Mouse (Mus musculus) heart, embryonic 15.5 days (tissue): Measurements from ENCODE around the gene Smim1. TPM values are rescaled to one million over a fixed set of nuclear protein-coding genes. Genes with fewer than 3 reads are reported as not detected.

Experiments
- ATAC-seq: fragments of 200-750 bp; cut with Nextera tagmentation; replicated peaks from 2 replicates; pipeline ENCODE4 v1.8.0; 2017; ENCODE audit warnings: low read depth, moderate TSS enrichment; ENCODE audit not compliant: insufficient number of reproducible peaks, insufficient read depth, low FRiP score
- H3K27ac ChIP-seq: fragments of 300-500 bp; sonication (generic); 2 replicates; pipeline ENCODE4 v1.5.1; 2015; ENCODE audit warnings: mild to moderate bottlenecking, inconsistent platforms
- H3K27me3 ChIP-seq: fragments of 300-500 bp; sonication (generic); 2 replicates; pipeline ENCODE4 v1.6.1; 2015; ENCODE audit warnings: inconsistent platforms
- H3K36me3 ChIP-seq: fragments of 300-500 bp; sonication (generic); 2 replicates; pipeline ENCODE4 v1.6.1; 2015; ENCODE audit warnings: mild to moderate bottlenecking, inconsistent platforms
- H3K4me1 ChIP-seq: fragments of 300-500 bp; sonication (generic); replicated peaks from 2 replicates; pipeline ENCODE4 v1.6.1; 2015; ENCODE audit warnings: inconsistent platforms
- H3K4me2 ChIP-seq: fragments of 300-500 bp; sonication (generic); 2 replicates; pipeline ENCODE4 v1.6.1; 2015; ENCODE audit warnings: inconsistent platforms, mild to moderate bottlenecking, moderate library complexity
- H3K4me3 ChIP-seq: fragments of 300-500 bp; sonication (generic); 2 replicates; pipeline ENCODE4 v1.5.1; 2015; ENCODE audit warnings: mild to moderate bottlenecking, inconsistent platforms
- H3K9ac ChIP-seq: fragments of 300-500 bp; sonication (generic); 2 replicates; pipeline ENCODE4 v1.6.1; 2015; ENCODE audit warnings: mild to moderate bottlenecking, inconsistent platforms
- H3K9me3 ChIP-seq: fragments of 300-500 bp; sonication (generic); replicated peaks from 2 replicates; pipeline ENCODE4 v1.6.1; 2016; ENCODE audit warnings: inconsistent platforms
- WGBS: fragments of 180-500 bp; shearing (Covaris S2); methylation state at CpG from one replicate; pipeline ENCODE4 v1.1.7; 2015; ENCODE audit warnings: mixed read lengths; 5-methylcytosine and 5-hydroxymethylcytosine counted together
- polyA plus RNA-seq: library from polyadenylated mRNA; unstranded; fragments of >200 nt; fragmentation: Nextera tagmentation; extraction: Ambion mirVana; gene quantifications from 2 replicates; pipeline ENCODE4 v1.2.1, GENCODE M21; 2015

Gene Smim1
- polyA plus RNA-seq = 41.4 and 52.6 TPM in 2 replicates

DNA sequence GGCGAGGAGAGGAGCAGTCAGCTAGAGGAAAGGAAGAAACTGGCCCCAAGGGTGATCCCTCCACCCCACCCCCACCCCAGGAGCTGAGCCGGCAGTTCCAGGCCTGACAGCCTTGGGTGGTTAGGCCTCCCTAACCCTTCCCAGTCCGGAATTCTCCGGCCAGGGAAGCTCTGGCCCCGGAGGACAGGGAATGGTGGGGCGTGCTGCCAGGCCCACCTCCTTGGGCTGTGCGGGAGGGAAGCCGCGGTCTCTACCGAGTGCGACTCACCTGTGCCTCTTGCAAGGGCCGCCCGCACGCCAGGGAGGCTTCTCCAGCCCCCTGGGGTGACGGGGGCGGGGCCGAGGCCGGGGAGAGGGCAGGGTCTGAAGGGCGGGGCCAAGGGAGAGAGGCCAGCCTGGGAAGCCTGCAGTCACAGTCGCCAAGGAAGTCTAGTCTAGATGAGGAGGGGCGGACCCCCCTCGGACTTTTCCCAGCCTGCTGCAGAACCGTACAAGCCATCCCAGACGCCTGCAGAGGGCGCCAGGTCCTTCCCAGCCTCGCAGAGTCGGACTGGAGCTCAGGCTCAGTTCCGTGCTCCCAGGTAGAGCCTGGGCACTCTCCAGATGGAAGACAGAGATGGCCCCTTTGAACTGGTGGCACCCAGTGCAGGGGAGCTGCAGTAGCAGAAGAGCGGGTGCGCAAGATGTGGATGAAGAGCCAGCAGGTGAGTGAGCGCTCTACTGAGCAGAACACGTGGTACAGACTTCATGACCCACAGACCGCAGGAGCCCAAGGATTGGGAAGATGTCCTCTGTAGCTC lies at the start of gene Smim1:
Gene Smim1, minus strand, starts transcription at position 590 of the 800 bp plus-strand sequence.
- no peaks in the 10 kb centered on the region for H3K9me3 ChIP-seq
- WGBS = 1% methylated on average over 33 of the region's 33 CpGs
- peaks cover 8% of the 10 kb centered on the region for H3K36me3 ChIP-seq
- peaks cover 49% of the 10 kb centered on the region for H3K4me1 ChIP-seq
- peak within 1 kb of the TSS; percentile 60 for H3K9ac ChIP-seq
- peak within 1 kb of the TSS; percentile 92 for H3K4me2 ChIP-seq
- peaks cover 14% of the 10 kb centered on the region; the same call in 1 of the 2 replicates for H3K27me3 ChIP-seq
- peak within 1 kb of the TSS; percentile 75 for H3K27ac ChIP-seq
- H3K4me3 ChIP-seq = peak within 1 kb of the TSS; percentile 61
- ATAC-seq = peak; percentile 73

DNA sequence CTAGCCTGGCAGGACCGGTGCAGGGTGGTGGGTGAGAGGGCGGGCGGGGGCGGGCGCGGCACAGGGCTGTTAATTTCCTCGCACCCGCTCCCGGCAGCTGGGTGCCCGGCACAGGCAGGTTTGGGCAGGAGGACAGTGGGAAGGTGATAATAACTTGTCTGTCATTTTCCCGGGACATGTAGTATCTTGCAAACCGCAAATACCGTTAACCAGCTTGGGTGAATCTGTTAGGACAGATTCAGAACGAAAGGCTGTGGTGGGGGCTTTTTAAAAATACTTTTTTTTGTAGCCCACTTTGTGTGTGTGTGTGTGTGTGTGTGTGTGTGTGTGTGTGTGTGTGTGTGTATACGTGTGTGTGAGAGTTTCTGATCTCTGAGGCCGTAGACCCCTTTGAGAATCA lies 45.9 kb upstream of the Smim1 start:
- WGBS = 16% methylated on average over 11 of the region's 16 CpGs
- H3K36me3 ChIP-seq = no peaks in the 10 kb centered on the region
- H3K9me3 ChIP-seq = no peaks in the 10 kb centered on the region
- ATAC-seq = no peak
- H3K27ac ChIP-seq = no peak overlapping the region
- H3K4me2 ChIP-seq = no peak overlapping the region
- peaks cover 52% of the 10 kb centered on the region for H3K27me3 ChIP-seq
- H3K4me3 ChIP-seq = no peak overlapping the region
- no peak overlapping the region for H3K9ac ChIP-seq
- H3K4me1 ChIP-seq = no peaks in the 10 kb centered on the region

- no peaks in the 10 kb centered on the region for H3K4me1 ChIP-seq
- no peak overlapping the region for H3K4me2 ChIP-seq
- H3K27ac ChIP-seq = no peak overlapping the region
- H3K4me3 ChIP-seq = no peak overlapping the region
- H3K9ac ChIP-seq = no peak overlapping the region
- WGBS = 2% methylated on average over 16 of the region's 20 CpGs
- H3K9me3 ChIP-seq = no peaks in the 10 kb centered on the region
- peaks cover 50% of the 10 kb centered on the region for H3K27me3 ChIP-seq
- no peaks in the 10 kb centered on the region for H3K36me3 ChIP-seq
- no peak for ATAC-seq
Measured at GRCm38 (mm10) chr4:154071521-154071920, 45.5 kb upstream of the Smim1 start.

GRCm38 (mm10) chr4:154070896-154071295 lies 44.9 kb upstream of the Smim1 start:
- Histone ChIP-seq H3K27ac (no peak overlapping the region), H3K36me3 (no peaks in the 10 kb centered on the region), H3K9me3 (no peaks in the 10 kb centered on the region), H3K4me3 (no peak overlapping the region), H3K4me1 (no peaks in the 10 kb centered on the region), H3K4me2 (no peak overlapping the region), H3K27me3 (peaks cover 50% of the 10 kb centered on the region), H3K9ac (no peak overlapping the region)
- WGBS = 2% methylated on average over 5 of the region's 5 CpGs
- no peak; the same call in 1 of the 2 replicates for ATAC-seq

GRCm38 (mm10) chr4:154064827-154065773 lies 39.1 kb upstream of the Smim1 start:
- H3K4me3 ChIP-seq = no peak overlapping the region
- no peak overlapping the region for H3K27ac ChIP-seq
- no peak overlapping the region for H3K9ac ChIP-seq
- no peaks in the 10 kb centered on the region for H3K9me3 ChIP-seq
- H3K4me1 ChIP-seq = no peaks in the 10 kb centered on the region
- no peaks in the 10 kb centered on the region for H3K36me3 ChIP-seq
- no peak overlapping the region for H3K4me2 ChIP-seq
- ATAC-seq = no peak
- peaks cover 27% of the 10 kb centered on the region for H3K27me3 ChIP-seq
- 56% methylated on average over 14 of the region's 14 CpGs for WGBS

GRCm38 (mm10) chr4:154057696-154058095 lies 31.7 kb upstream of the Smim1 start:
- 55% methylated on average over 4 of the region's 4 CpGs for WGBS
- H3K9me3 ChIP-seq = no peaks in the 10 kb centered on the region
- no peak overlapping the region for H3K4me3 ChIP-seq
- no peaks in the 10 kb centered on the region for H3K36me3 ChIP-seq
- 0 out of 2 replicates have a peak, but pooled peaks cover 4% of the 10 kb centered on the region for H3K4me1 ChIP-seq
- no peak overlapping the region for H3K9ac ChIP-seq
- no peak overlapping the region for H3K27ac ChIP-seq
- no peak overlapping the region for H3K4me2 ChIP-seq
- no peak for ATAC-seq
- H3K27me3 ChIP-seq = peaks cover 11% of the 10 kb centered on the region

DNA sequence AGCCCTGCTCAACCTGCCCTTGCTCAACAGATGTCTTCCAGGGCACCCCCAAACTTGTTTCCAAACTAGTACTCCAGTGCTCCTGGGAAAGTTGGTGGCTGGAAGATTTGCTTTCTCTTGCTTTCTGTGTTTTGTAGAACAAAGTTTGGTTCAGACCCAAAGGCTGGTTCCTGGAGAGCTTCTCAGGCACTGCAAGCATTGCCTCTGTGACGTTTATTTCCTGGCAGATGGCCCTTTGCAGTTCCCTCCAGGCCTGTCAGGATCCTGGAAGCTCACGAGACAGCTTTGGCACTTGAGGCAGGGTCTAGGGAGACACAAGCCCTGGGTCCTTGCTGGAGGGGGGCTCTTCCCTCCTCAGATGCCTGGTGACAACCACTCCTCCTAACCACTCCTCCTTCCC lies 30.6 kb upstream of the Smim1 start:
- Histone ChIP-seq H3K4me3 (no peak overlapping the region), H3K9ac (no peak overlapping the region), H3K27ac (no peak overlapping the region; the same call in 1 of the 2 replicates), H3K4me2 (no peak overlapping the region), H3K36me3 (no peaks in the 10 kb centered on the region), H3K27me3 (peaks cover 11% of the 10 kb centered on the region; the same call in 1 of the 2 replicates), H3K9me3 (no peaks in the 10 kb centered on the region), H3K4me1 (0 out of 2 replicates have a peak, but pooled peaks cover 4% of the 10 kb centered on the region)
- 30% methylated on average over 2 of the region's 2 CpGs for WGBS
- no peak for ATAC-seq

DNA sequence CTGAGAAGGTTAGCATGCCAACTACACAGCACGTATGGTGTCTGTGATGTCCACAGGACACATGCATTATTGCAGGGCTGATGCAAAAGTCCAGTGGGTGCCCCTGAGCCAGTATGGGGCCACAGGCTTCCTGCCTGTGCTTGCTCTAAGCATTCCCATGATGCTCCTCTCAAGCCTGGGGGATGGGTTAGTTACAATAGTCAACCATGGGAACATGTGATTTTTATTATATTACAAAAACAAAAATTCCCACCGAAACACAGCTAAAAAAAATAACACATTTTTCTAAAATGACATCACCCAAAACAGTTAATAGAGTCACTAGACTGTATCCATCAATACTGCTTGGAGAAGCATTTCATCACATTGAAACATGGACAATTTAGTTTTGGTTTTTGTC lies 30.0 kb upstream of the Smim1 start:
- H3K27me3 ChIP-seq = peaks cover 11% of the 10 kb centered on the region; the same call in 1 of the 2 replicates
- no peak overlapping the region; the same call in 1 of the 2 replicates for H3K27ac ChIP-seq
- H3K36me3 ChIP-seq = no peaks in the 10 kb centered on the region
- no peak overlapping the region for H3K4me2 ChIP-seq
- no peak overlapping the region for H3K4me3 ChIP-seq
- H3K4me1 ChIP-seq = 0 out of 2 replicates have a peak, but pooled peaks cover 4% of the 10 kb centered on the region
- no peaks in the 10 kb centered on the region for H3K9me3 ChIP-seq
- ATAC-seq = no peak
- H3K9ac ChIP-seq = no peak overlapping the region
- WGBS = 57% methylated on average over 2 of the region's 2 CpGs

DNA sequence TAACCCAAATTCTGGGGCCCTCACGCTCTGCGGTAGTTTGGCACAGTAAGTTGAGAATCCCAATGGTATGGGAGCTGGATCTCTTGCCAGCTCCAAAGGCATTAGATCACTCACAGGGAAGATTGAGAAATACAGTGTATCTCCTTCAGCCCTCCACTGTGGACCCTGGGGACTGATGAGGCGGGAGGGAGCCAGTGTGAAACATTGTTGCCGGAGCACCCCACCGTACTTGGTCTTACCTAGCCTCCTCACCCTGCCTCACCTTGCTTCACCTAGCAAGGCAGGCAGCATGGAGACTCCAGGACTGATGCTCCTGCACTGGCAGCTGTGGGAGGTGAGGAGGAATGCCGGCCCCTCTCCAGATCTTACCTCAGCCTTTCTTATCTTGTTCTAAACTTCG lies 29.5 kb upstream of the Smim1 start:
- WGBS = 70% methylated on average over 7 of the region's 7 CpGs
- H3K4me3 ChIP-seq = no peak overlapping the region
- H3K4me2 ChIP-seq = no peak overlapping the region
- 0 out of 2 replicates have a peak, but pooled peaks cover 4% of the 10 kb centered on the region for H3K4me1 ChIP-seq
- no peaks in the 10 kb centered on the region for H3K36me3 ChIP-seq
- peak; percentile 18; the same call in 1 of the 2 replicates for ATAC-seq
- no peak overlapping the region for H3K27ac ChIP-seq
- H3K9ac ChIP-seq = no peak overlapping the region
- no peaks in the 10 kb centered on the region for H3K9me3 ChIP-seq
- peaks cover 11% of the 10 kb centered on the region; the same call in 1 of the 2 replicates for H3K27me3 ChIP-seq

- Histone ChIP-seq H3K27me3 (peaks cover 7% of the 10 kb centered on the region; the same call in 1 of the 2 replicates), H3K27ac (no peak overlapping the region), H3K9ac (no peak overlapping the region), H3K4me3 (no peak overlapping the region), H3K36me3 (no peaks in the 10 kb centered on the region), H3K4me2 (no peak overlapping the region), H3K9me3 (no peaks in the 10 kb centered on the region), H3K4me1 (0 out of 2 replicates have a peak, but pooled peaks cover 4% of the 10 kb centered on the region)
- ATAC-seq = no peak
- 60% methylated on average over 4 of the region's 4 CpGs for WGBS
Measured at GRCm38 (mm10) chr4:154053065-154053464, 27.0 kb upstream of the Smim1 start.

- Histone ChIP-seq H3K4me2 (no peak overlapping the region), H3K9me3 (no peaks in the 10 kb centered on the region), H3K4me1 (no peaks in the 10 kb centered on the region), H3K36me3 (no peaks in the 10 kb centered on the region), H3K9ac (no peak overlapping the region), H3K27ac (no peak overlapping the region), H3K4me3 (no peak overlapping the region), H3K27me3 (no peaks in the 10 kb centered on the region)
- no peak for ATAC-seq
- WGBS = 77% methylated on average over 3 of the region's 3 CpGs
Measured at GRCm38 (mm10) chr4:154051401-154051800, 25.4 kb upstream of the Smim1 start.
